Mouse (Mus musculus): ENCODE measurements at regions not wholly inside any gene's neighbourhood (a gene's known extent, or its start where the extent isn't known, plus 50 kb on each side); places are given as distances from the start of the nearest gene placed in this dataset.
"Not testable (repeated sequence)": the region's sequence is repeated elsewhere in the genome, so short reads cannot be mapped to it uniquely, and the experiment has no call there.

DNA sequence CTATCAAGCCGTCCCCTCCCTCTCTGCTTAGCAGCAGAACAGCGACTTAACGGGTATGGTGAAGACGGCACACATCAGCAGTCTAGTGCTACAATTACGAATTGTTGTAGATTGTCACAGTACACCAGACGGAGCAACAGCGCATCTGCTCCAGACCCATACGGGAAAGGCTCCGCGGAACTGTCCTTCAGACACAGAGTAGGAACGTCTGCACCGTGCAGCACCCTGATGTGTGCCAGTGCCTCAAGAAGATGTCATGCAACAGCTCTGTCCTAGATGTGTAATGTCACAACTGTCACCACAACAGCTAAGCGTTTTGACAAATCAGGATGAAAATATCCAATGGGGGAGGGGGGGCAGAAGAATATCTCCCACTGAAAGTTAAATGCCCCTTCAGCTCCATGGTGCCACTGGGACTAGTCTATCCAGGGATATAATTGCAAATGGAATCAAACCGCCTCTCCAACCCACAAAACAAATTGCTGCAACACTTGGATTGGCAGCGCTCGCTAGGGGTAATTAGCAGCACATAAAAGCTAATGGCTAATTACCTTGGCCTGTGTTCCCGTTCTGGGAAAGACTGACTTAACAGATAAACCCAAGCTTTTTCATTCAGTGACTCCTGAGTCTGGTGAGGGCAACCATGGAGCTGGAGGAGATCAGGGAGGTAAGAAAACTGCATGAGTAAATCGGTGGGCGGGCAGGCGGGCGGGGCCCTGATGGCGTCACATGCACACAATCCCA, 472.6 kb downstream of the Zfp704 start:
- no peak for DNase-seq (ENCODE audit: low read depth, low spot score)

DNA sequence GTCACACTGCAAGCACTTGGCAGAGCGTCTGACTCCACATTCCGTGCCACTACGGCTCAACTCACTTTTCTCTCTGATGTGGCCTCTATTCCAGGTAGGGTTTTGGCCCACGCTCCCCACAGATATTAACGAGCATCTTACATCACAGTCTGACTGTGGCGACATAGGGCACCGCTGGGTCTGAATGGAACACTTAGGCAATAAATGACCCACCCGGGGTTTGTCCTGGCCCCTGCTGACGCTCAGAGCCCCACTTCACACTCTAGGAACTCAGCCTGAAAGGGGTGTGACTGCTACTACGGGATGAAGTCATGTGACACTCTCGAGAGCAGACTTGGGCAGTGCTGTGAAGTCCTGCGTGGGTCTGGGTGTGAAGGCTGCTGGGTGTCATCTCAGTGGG, 475.9 kb downstream of the Zfp704 start:
- no peak for DNase-seq (ENCODE audit: low read depth, low spot score)

- no peak for DNase-seq (ENCODE audit: low read depth, low spot score)
These were observed 477.7 kb downstream of the Zfp704 start for GRCm38 (mm10) chr3:9132104-9132751.

DNA sequence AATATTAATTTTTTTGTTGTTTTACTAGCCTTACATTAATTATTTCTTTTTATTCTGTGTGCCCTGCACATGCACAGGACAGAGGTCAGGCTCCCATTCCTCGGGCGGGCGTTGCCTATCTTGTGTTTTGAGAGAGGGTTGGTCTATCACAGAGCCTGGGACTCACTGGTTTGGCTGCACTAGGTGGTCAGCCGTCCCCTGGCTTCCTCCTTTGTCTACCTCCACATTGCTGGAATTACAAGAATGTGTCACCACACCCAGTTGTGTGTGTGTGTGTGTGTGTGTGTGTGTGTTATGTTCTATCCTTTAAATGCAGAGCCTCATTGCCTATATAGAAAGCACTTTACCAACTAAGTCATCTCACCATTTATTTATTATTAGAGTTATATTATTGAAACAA, 478.5 kb downstream of the Zfp704 start:
- no peak for DNase-seq (ENCODE audit: low read depth, low spot score)

DNA sequence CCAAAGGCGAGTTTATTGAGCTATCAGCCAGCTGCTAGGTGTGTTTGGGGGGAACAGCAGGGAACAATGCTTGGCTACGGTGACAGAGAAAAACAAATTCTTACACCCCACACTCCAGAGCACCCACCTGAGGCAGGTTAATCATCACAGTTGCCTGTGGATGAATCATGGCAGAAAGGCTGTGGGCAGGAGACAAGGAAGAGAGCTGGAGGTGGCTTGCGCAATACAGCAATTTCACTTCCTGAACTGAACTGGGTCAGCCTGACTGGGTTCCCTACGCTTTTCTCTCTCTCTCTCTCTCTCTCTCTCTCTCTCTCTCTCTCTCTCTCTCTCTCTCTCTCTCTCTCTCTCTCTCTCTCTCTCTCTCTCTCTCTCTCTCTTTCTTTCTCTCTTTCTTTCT, 481.5 kb downstream of the Zfp704 start:
- no peak for DNase-seq (ENCODE audit: low read depth, low spot score)

DNA sequence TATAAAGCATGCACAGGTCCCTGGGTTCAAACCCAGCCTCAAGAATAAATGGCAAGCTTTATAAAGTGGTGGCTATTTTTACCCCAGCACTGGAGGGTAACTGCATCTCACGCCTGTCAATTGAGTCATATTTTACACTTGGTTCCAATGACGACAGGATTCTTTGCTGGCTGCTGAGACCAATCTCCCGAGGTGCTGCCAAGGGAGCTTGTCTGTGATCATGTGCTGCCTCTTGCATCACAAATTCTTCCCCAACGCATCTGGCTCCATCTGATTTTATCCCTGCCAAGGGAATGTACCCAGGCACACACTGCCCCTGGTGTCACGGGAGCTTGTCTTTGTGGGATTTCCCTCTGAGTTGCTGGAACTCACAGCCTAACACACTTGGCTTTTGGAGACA, 486.8 kb downstream of the Zfp704 start:
- no peak for DNase-seq (ENCODE audit: low read depth, low spot score)

DNA sequence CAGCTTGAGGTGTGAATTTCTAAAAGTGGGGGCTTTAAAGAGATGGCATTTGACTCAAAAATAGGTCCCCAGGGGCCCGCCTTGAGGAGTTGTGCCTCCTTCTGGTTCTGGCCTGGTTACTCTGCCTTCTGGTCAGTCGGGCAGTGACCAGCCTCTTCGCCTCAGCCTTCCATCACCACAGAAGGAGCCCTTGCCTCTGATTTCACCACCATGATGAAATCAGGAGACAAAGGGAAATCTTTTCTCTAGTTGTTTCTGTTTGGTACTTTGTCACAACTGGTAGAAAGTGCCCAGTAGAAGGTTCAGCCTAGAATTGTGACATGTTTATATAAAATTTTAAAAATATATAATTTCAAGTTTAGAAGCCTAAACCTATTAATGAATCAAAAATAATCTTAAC, 492.0 kb downstream of the Zfp704 start:
- DNase-seq (ENCODE audit: low read depth, low spot score): no peak

GRCm38 (mm10) chr3:9113410-9113809, 496.5 kb downstream of the Zfp704 start:
- no peak for DNase-seq (ENCODE audit: low read depth, low spot score)

GRCm38 (mm10) chr3:9110741-9111140, 499.1 kb downstream of the Zfp704 start:
- DNase-seq (ENCODE audit: low read depth, low spot score): no peak

DNA sequence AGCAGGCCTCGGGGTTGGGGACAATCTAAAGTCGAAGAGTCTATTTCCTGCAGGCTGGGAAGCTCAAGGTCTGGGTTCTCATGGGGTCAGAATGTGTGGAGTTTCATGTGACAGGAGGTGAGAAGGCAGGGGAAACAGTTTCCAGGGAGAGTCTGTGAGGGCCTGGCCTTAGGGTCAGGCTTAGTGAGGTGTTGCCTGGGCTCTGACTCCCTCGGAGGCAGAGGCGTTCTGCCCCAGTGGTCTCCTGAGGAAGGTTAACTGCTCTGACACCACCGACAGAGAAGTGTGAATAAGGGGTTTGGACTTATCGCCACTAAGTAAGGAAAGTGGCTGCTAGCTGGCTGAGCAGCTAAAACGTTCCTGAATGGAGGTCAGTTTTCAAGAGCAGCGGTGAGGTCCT, 499.9 kb downstream of the Zfp704 start:
- DNase-seq (ENCODE audit: low read depth, low spot score): no peak

- no peak for DNase-seq (ENCODE audit: low read depth, low spot score)
These were observed 500.4 kb downstream of the Zfp704 start for GRCm38 (mm10) chr3:9109485-9109884.

- DNase-seq (ENCODE audit: low read depth, low spot score): no peak
These were observed 502.0 kb downstream of the Zfp704 start for GRCm38 (mm10) chr3:9107766-9108410.

DNA sequence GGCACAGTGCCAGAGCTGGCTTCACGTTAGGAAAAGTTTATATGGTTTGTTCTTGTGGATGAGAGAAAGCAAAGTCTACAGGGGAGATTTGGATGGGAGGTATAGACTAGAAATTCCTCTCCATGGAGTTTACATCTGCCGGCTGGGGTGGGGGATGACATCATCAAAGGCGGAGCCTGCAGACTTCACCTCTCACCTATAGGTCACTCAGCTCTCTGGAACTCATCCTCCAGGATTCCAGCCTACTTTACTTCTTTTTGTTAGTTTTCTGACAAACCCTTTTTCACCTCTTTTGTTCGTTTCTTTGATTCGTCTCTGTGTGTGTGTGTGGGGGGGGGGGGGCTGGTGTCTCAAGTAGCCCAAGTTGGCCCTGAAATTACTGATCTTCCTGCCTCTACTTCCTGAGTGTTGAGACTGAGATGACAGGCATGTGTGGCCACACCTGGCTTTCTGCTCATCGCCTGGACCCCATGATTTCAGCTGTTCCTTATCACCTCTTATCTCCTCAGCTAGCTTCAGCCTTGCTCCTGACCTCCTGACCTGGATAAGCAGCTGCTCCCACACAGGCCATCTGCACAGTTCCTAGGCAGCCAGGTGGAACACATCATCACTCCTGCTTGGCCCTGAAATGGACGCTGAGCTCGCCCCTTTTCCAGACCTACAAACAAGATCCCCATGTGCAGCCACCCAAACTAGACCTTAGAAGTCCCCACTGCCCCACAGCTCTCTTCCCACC, 504.5 kb downstream of the Zfp704 start:
- DNase-seq (ENCODE audit: low read depth, low spot score): no peak

DNA sequence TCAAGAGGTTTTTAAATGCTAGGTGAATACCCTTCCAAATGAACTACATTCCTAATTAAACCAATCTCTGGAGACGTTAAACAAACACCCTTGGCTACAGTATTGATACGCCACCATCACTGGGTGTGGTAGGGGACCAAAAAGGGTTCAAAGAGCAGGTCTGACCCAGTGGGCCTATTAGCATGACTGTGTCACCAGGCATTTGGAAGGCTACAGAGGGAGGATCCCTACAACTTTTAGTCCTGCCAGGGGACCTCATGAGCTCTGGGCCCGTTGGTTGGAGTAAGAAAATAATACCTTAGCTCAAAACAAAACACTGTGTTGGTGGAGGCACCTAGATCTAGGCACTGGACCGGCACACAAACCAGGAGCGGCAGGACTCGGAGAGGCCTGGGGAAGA, 506.4 kb downstream of the Zfp704 start:
- DNase-seq (ENCODE audit: low read depth, low spot score): no peak

- no peak for DNase-seq (ENCODE audit: low read depth, low spot score)
These were observed 508.6 kb downstream of the Zfp704 start for GRCm38 (mm10) chr3:9101240-9101639.

DNA sequence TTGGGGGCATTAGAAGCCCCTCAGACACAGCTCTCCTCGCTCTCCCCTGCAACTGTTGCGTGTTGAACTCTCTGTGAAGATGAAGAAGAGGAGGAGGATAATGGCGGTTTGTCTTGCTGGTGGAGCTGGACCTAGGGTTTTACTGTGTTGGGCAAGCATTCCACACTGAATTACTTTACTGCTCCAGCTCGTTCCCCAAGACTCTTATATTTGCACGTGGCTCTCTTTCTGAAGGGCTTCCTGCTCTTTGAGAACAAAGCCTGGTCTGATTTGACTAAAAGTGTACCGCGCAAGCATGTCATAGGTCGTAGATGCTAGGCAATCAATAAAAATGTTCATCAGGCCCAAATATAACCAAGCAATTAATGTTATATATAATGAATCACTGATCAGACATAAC, 509.1 kb downstream of the Zfp704 start:
- DNase-seq (ENCODE audit: low read depth, low spot score): no peak

- no peak for DNase-seq (ENCODE audit: low read depth, low spot score)
These were observed 511.4 kb downstream of the Zfp704 start for GRCm38 (mm10) chr3:9098441-9098840.

GRCm38 (mm10) chr3:9084134-9084533, 525.8 kb downstream of the Zfp704 start:
- no peak for DNase-seq (ENCODE audit: low read depth, low spot score)

- peak; percentile 43 for DNase-seq (ENCODE audit: low read depth, low spot score)
These were observed 527.8 kb downstream of the Zfp704 start for GRCm38 (mm10) chr3:9082061-9082460.

- DNase-seq (ENCODE audit: low read depth, low spot score): no peak
These were observed 531.7 kb downstream of the Zfp704 start for GRCm38 (mm10) chr3:9078201-9078600.

DNA sequence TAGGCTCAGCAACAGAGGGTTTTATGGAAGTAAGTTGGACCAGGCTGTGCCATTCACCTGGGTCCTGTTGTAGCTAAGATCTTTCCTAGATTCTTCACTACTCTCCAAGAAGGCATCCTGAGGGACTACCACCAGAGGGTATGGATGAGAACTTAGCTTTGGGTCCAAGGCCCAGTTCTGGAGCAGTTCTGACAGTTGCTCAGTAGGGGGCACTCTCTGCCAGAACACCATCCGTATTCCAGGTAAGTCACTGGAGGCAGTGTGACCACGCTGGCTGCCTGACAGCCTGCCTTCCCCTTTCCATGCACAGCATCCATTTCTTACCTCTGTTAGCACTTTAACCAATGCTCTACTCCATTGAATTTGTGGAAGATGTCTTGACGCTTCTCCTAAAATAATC, 533.2 kb downstream of the Zfp704 start:
- DNase-seq (ENCODE audit: low read depth, low spot score): no peak

DNA sequence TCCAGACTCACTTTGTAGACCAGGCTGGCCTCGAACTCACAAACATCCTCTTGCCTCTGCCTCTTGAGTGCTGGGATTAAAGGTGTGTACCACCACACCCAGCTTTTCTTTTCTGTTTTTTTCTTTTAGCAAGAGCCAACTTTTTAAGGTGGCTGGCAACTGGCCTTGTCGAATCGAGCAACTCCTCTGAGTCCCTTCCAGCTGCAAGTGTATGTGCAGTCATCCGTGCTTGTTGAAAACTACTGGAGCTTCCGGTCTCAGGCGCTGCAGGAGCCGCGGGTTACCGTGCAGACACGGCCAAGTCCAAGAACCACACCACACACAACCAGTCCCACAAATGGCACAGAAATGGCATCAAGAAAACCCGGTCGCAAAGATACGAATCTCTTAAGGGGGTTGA, 537.4 kb downstream of the Zfp704 start:
- DNase-seq (ENCODE audit: low read depth, low spot score): not testable (repeated sequence)
